Mouse (Mus musculus): ENCODE results near the gene Cdk6. TPM values are rescaled to one million over a fixed set of nuclear protein-coding genes. Genes with fewer than 3 reads are reported as not detected.

Gene Cdk6
- total and polyA plus RNA-seq, 2 experiments from 2014 or later = 9.4 to 19.8 TPM

GRCm38 (mm10) chr5:3352314-3352713, 11.0 kb downstream of the Cdk6 start:
- Histone ChIP-seq H3K9me3 (ENCODE audit: low read length) (no peaks in the 10 kb centered on the region), H3K4me2 (ENCODE audit: low read depth) (no peak overlapping the region), H3K36me3 (ENCODE audit: insufficient read depth) (no peaks in the 10 kb centered on the region), H3K4me1 (ENCODE audit: insufficient read depth) (0 out of 2 replicates have a peak, but pooled peaks cover 4% of the 10 kb centered on the region), H3K4me3 (ENCODE audit: low read depth, low read length) (no peak overlapping the region), H3K27me3 (ENCODE audit: insufficient read depth, low read length) (no peaks in the 10 kb centered on the region), H3K9ac (no peak overlapping the region), H3K27ac (ENCODE audit: low read depth, low read length) (no peak overlapping the region)
- DNase-seq = no peak
- 95% methylated on average over 3 of the region's 3 CpGs for WGBS
- no peak for TF ChIP-seq CTCF (IDR thresholded peaks at IDR 0.05; ENCODE audit: low read depth)
- ATAC-seq = no peak

GRCm38 (mm10) chr5:3352827-3353226, 11.5 kb downstream of the Cdk6 start:
- TF ChIP-seq CTCF (IDR thresholded peaks at IDR 0.05; ENCODE audit: low read depth) = no peak
- Histone ChIP-seq H3K9ac (no peak overlapping the region), H3K9me3 (ENCODE audit: low read length) (no peaks in the 10 kb centered on the region), H3K4me3 (ENCODE audit: low read depth, low read length) (no peak overlapping the region), H3K36me3 (ENCODE audit: insufficient read depth) (no peaks in the 10 kb centered on the region), H3K4me1 (ENCODE audit: insufficient read depth) (0 out of 2 replicates have a peak, but pooled peaks cover 4% of the 10 kb centered on the region), H3K27ac (ENCODE audit: low read depth, low read length) (no peak overlapping the region), H3K27me3 (ENCODE audit: insufficient read depth, low read length) (no peaks in the 10 kb centered on the region), H3K4me2 (ENCODE audit: low read depth) (no peak overlapping the region)
- ATAC-seq (no peak), DNase-seq (no peak)
- whole genome bisulfite sequencing = 88% methylated on average over 3 of the region's 3 CpGs

DNA sequence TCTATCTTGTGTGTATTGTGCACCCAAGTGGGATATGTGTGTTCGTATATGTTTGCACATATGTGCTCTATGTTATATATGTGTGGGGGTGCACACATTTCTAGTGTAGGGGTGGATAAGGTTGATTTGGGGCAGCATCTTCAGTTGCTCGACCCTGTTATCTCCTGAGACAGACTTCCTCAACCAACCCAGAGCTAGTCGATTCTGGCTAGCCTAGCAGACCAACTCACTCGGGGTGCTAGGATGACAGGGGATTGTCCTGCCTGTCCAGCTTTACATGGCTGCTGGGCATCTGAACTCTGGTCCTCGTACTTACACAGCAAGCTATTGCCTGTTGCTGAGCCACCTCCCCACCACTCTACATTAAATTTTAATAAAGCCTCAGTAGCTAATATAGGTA, 13.0 kb downstream of the Cdk6 start:
- H3K27ac ChIP-seq (ENCODE audit: low read depth, low read length) = no peak overlapping the region
- WGBS = 92% methylated on average over 5 of the region's 5 CpGs
- H3K4me3 ChIP-seq (ENCODE audit: low read depth, low read length) = no peak overlapping the region
- DNase-seq (no peak), ATAC-seq (no peak)
- TF ChIP-seq CTCF (IDR thresholded peaks at IDR 0.05; ENCODE audit: low read depth) = no peak
- H3K9ac ChIP-seq = no peak overlapping the region
- H3K4me1 ChIP-seq (ENCODE audit: insufficient read depth) = 0 out of 2 replicates have a peak, but pooled peaks cover 4% of the 10 kb centered on the region
- no peaks in the 10 kb centered on the region for H3K27me3 ChIP-seq (ENCODE audit: insufficient read depth, low read length)
- no peak overlapping the region for H3K4me2 ChIP-seq (ENCODE audit: low read depth)
- H3K9me3 ChIP-seq (ENCODE audit: low read length) = no peaks in the 10 kb centered on the region
- no peaks in the 10 kb centered on the region for H3K36me3 ChIP-seq (ENCODE audit: insufficient read depth)

DNA sequence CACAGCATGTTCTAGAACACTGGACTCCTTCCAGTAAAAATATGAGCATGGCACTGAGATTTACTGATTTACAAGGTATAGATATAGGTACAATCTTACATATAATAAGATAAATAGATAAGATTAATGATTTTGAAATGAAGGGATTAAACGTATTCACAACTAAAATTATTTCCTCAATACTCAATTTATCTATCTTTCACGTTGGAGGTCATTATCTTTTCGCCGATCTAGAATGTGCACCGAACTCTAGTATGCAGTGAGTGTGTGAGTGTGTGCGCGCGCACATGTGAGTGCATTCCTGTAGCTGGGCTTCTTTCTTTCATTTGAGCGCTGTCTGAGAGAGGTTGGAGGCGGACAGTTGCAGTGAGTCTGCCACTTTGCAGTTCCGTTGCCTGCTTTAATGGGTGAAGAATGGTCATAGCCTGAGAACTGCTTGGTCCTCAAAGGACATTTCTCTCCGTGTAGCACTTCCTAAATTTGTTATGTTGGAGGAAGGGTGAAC, 13.8 kb downstream of the Cdk6 start:
- DNase-seq = no peak

GRCm38 (mm10) chr5:3355560-3356260, 14.4 kb downstream of the Cdk6 start:
- H3K4me3 ChIP-seq (ENCODE audit: low read depth, low read length) = no peak overlapping the region
- H3K27ac ChIP-seq (ENCODE audit: low read depth, low read length) = no peak overlapping the region
- H3K4me2 ChIP-seq (ENCODE audit: low read depth) = peak overlapping the region; percentile 11; the same call in 1 of the 2 replicates
- H3K4me1 ChIP-seq (ENCODE audit: insufficient read depth) = 0 out of 2 replicates have a peak, but pooled peaks cover 4% of the 10 kb centered on the region
- no peaks in the 10 kb centered on the region for H3K36me3 ChIP-seq (ENCODE audit: insufficient read depth)
- peak; percentile 48 for DNase-seq
- 30% methylated on average over 11 of the region's 11 CpGs for WGBS
- no peaks in the 10 kb centered on the region for H3K27me3 ChIP-seq (ENCODE audit: insufficient read depth, low read length)
- H3K9ac ChIP-seq = no peak overlapping the region
- ATAC-seq = peak; percentile 70
- H3K9me3 ChIP-seq (ENCODE audit: low read length) = no peaks in the 10 kb centered on the region
- TF ChIP-seq CTCF (IDR thresholded peaks at IDR 0.05; ENCODE audit: low read depth) = no peak; the same call in 1 of the 2 replicates

More for the DNA sequence above, 13.8 kb downstream of the Cdk6 start:
- Histone ChIP-seq H3K9ac (no peak overlapping the region), H3K27ac (ENCODE audit: low read depth, low read length) (no peak overlapping the region), H3K4me3 (ENCODE audit: low read depth, low read length) (no peak overlapping the region), H3K9me3 (ENCODE audit: low read length) (no peaks in the 10 kb centered on the region), H3K36me3 (ENCODE audit: insufficient read depth) (no peaks in the 10 kb centered on the region), H3K27me3 (ENCODE audit: insufficient read depth, low read length) (no peaks in the 10 kb centered on the region), H3K4me2 (ENCODE audit: low read depth) (no peak overlapping the region), H3K4me1 (ENCODE audit: insufficient read depth) (0 out of 2 replicates have a peak, but pooled peaks cover 4% of the 10 kb centered on the region)
- WGBS = 85% methylated on average over 12 of the region's 12 CpGs
- peak; percentile 8; the same call in 1 of the 2 replicates for ATAC-seq
- no peak for TF ChIP-seq CTCF (IDR thresholded peaks at IDR 0.05; ENCODE audit: low read depth)

- Histone ChIP-seq H3K27ac (ENCODE audit: low read depth, low read length) (no peak overlapping the region), H3K9me3 (ENCODE audit: low read length) (no peaks in the 10 kb centered on the region), H3K4me3 (ENCODE audit: low read depth, low read length) (no peak overlapping the region), H3K9ac (no peak overlapping the region), H3K4me2 (ENCODE audit: low read depth) (peak overlapping the region; percentile 11; the same call in 1 of the 2 replicates), H3K27me3 (ENCODE audit: insufficient read depth, low read length) (no peaks in the 10 kb centered on the region), H3K4me1 (ENCODE audit: insufficient read depth) (0 out of 2 replicates have a peak, but pooled peaks cover 4% of the 10 kb centered on the region), H3K36me3 (ENCODE audit: insufficient read depth) (no peaks in the 10 kb centered on the region)
- no peak for TF ChIP-seq CTCF (IDR thresholded peaks at IDR 0.05; ENCODE audit: low read depth)
- ATAC-seq (peak; percentile 32; the same call in 1 of the 2 replicates), DNase-seq (peak; percentile 31)
- WGBS = 47% methylated on average over 10 of the region's 10 CpGs
Measured at GRCm38 (mm10) chr5:3356261-3356778, 15.0 kb downstream of the Cdk6 start.

- no peak for ATAC-seq
Measured at GRCm38 (mm10) chr5:3357496-3357895, 16.2 kb downstream of the Cdk6 start.

More at GRCm38 (mm10) chr5:3357496-3357895, 16.2 kb downstream of the Cdk6 start:
- no peak for DNase-seq
- Histone ChIP-seq H3K27me3 (ENCODE audit: insufficient read depth, low read length) (no peaks in the 10 kb centered on the region), H3K36me3 (ENCODE audit: insufficient read depth) (no peaks in the 10 kb centered on the region), H3K4me1 (ENCODE audit: insufficient read depth) (0 out of 2 replicates have a peak, but pooled peaks cover 4% of the 10 kb centered on the region), H3K9ac (no peak overlapping the region), H3K4me3 (ENCODE audit: low read depth, low read length) (no peak overlapping the region), H3K4me2 (ENCODE audit: low read depth) (no peak overlapping the region), H3K27ac (ENCODE audit: low read depth, low read length) (no peak overlapping the region), H3K9me3 (ENCODE audit: low read length) (no peaks in the 10 kb centered on the region)
- no peak for TF ChIP-seq CTCF (IDR thresholded peaks at IDR 0.05; ENCODE audit: low read depth)
- 93% methylated on average over 6 of the region's 6 CpGs for WGBS

Measured in forebrain, postnatal 0 days (tissue).